Mouse (Mus musculus): ENCODE data around the gene Ccl3. TPM values are rescaled to one million over a fixed set of nuclear protein-coding genes. Genes with fewer than 3 reads are reported as not detected.

Gene Ccl3
- 10 to 100 TPM in 1 of 3 experiments, 1 to 10 TPM in 1, under 1 TPM in 1; 0.75 to 40.0 (median 1.2) TPM for polyA plus RNA-seq (2017; shearing (Covaris generic))

DNA sequence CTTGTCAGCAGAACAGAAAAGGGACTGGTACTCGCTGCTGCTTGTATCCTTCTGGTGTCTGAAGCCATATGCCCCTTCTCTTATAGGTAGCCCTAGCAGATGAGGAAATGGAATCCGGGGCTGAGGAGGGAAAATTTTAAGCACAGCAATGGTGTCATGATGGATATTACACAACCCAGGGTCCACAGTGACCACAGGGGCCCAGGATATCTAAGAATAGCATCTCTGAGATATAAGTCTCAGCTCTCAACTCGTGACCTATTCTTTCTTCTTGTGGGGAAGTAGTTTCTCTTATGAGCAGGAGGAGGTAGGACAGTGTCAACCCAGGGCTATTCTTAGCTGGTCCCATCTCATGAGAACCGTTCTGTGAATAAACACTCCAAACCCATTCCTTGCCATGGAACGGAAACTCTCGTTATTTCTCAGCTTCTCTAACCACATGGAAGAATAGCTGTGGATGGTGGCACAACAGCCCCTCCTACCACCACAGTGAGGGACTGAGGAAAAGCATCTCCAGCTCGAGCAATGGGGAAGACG is at the start of gene Ccl3:
Ccl3 (minus strand) TSS at position 51 of the 537 bp plus-strand sequence.
- ATAC-seq: no peak

DNA sequence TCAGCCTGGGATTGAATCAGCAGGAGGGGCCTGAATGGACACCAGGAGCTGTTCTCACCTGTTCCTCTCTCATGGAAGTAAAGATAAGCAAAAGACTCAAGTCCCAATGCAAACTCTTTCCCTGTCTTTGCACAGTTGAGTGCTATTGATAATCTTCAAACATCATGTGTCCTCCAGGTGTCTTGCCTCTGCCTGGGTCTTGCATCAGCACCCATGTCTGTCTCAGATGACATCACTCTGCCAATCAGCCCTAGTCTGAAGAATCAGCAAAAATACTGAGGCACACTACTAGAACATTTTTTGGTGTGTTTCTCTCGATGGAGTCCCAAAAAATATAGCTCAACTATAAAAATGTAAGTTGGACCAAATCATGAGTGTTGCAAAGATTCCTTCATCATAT is 42.9 kb upstream of the Ccl3 start:
- ATAC-seq: no peak

DNA sequence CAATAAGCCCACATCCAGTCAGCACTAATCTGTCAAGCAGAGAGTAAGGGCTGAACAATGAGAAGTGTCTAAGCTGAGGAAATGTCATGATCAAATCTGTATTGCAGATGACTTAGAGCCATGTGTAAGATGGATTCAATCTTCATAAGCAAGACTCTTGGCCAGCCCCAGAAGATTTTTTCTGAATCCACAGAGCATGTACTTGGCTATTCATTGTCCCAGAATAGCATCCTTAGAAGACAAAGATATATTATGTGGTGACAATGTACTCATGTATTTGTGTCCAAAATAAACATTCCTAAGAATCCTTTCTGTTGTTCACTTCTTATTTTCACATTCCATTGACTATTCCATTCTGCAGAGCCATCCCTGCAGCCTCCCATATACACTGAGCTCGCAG is 40.8 kb upstream of the Ccl3 start:
- no peak for ATAC-seq

DNA sequence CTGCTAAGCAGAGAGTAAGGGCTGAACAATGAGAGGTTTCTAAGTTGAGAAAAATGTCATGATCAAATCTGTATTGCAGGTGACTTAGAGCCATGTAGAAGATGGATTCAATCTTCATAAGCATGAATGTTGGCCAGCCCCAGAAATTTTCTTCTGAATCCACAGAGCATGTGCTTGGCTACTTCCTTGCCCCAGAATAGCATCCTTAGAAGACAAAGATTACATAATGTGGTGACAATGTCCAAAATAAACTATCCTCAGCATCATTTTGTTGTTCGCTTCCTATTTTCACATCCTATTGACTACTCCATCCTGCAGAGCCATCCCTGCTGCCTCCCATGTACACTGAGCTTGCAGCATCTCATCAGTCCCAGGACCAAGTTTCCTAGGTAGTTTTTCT is 26.5 kb upstream of the Ccl3 start:
- ATAC-seq: no peak

DNA sequence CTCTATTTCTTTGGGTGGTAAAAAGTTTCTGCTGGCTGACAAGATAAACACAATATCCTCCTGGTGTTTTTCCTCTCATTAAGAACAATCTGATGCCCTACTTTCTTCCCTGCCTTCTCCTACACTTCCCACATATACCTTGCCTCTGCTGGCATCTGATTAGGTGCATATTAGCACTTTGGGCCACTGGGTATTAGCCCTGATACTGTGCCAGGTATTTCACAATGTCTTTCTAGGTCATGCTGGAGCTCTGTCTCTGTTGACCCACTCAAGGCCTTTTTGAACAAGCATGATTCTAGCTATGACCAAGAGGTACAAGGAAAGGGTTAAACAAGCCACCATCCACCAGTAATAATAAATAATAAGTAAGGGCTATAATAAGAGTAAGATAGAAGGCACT is 22.6 kb upstream of the Ccl3 start:
- no peak for ATAC-seq

DNA sequence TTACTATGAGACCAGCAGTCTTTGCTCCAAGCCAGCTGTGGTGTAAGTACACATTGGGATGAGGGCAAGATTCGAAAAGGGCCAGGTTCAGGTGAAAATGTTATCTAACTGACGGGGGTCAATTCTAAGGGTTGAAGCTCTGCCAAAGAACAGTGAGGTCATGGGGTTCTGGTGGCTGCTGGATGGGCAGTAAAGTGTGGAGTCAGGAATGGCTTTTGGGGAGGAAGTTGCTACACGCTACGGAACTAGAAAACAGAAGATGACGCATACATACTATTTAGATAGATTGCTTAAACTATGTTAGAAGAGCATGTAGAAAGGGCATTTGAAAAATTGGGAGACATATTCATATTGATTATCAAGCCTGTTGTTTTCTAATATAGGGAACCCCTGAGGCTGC is 14.4 kb upstream of the Ccl3 start:
- no peak for ATAC-seq

DNA sequence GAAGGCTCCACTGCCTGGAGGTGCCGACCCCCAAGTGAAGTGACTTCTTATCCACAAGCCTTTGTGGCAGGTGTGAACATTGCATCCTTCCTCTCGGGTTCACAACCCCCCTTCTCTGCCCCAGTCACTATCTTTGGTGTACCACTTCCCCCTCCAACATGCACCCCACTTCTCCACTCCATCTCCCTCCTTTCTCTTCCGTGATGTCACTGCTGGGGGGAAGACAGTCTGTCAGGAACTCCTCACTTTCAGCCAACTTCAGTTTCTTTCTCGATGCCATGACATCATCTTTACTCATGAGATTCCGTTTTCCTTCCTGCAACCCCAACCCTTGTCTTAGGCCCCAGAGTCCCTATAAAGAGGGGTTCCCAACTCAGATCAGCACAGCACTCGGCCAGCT is 13.0 kb upstream of the Ccl3 start, which contains the start of gene Ccl4:
Ccl4 (plus strand) TSS at position 381 of the 400 bp plus-strand sequence.
- ATAC-seq: no peak

DNA sequence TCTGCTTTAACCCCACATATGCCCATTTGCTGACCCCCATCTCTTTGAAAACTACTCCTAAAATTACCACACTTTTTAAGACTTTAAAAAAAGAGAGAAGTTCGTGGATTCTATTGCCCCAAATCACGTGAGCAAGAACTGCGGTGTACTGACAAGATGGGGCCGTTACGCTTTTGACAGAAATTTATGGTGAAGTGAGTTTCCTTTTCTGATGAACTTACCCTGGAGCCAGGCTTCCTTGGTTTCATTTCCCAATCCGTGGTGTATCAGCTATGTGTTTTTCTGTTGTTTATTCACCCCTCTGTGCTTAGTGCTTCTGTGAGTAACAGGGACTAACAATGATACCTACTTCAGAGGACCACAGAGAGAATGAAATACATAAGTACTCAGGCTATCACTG is 9.6 kb upstream of the Ccl3 start:
- no peak for ATAC-seq

DNA sequence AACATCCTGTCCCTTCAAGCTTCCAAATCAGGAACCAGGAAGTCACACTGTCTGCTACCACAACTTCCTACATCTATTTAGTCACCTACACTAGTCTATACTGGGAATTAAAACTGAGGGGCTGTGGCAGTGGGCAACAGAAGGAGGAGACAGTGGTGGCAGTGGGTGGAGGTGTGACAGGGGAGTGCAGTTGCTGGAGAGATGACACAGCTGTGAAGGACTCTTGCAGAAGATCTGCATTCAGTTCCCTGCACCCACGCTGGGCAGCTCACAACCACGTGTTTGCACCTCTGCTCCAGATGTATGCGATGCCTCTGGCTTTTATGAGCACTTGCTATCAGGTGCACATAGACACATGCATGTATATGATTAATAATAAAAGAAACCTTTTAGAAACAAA is 8.4 kb upstream of the Ccl3 start:
- no peak for ATAC-seq

DNA sequence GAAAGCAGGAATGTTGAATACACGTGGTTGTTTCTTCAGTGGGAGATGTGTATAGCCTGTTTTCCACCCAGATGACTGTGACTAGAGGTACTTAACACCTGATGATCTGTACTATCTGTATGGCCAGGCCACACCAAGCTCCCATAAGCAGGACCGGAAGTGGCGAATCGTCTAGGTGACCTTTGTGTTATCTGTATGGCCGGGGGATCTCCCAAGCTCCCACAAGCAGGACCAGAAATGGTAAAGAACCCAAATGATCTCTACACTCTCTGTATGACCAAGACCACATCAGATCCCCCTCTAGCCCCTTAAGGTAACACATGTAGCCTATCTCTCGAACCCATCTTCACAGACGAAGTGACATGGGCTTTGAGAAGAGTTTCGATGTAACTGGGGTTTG is 5.5 kb upstream of the Ccl3 start:
- no peak for ATAC-seq

DNA sequence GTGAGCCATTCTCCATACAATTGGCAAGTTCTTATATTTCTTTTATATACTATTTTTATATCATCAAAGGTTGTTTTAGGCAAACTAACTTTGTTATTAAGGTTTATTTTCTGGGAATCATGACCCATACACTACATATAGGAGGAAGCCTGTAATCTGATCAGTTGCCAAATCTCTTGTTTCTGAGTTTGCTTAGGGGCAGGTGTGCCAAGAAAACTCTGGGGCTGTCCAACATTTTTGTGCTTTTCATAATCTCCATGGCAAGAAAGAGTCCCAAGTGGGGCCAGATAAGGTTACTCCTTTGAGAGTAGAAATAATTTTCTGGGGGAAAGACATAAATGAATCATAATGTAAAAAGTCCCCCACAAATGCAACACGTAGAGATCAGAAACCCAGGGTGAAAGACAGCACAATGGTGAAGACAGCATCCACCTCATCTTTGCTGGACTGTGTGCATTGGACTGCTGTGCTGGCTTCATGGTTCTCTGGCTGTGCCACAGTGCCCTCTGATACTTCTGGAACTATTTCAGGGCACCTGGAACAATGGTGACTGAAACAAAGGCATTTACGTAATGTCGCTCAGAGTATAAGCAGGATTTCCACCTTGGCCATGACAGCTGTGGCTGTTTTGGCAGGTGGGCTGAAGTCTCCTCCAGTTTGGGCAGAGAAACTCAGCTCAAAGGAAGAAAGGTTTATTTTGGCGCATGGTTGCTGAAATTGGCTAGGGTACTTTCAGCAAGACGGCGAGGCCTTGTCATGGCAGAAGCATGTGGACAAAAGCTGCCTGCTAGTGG is 2.6 kb downstream of the Ccl3 start:
- no peak for ATAC-seq

DNA sequence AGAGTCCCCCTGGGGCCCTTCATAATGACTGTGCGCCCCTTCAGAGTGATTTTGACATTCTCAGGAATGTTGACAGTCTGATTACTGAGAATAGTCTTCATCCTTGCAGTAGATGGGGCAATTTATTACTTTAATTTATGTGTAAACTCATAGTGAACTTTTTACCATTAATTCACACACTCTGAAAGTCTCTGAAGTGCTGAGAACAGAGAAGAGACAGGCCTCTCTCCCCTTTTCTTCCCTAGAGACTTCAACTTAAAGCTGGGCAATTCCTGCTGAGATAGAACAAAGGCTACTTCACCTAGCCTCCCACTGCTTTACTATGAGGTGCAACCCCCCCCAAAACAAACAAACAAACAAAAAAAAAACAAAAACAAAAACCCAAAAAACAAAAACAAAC is 3.6 kb downstream of the Ccl3 start, which contains the start of gene Rpl9-ps1:
Rpl9-ps1 (minus strand) TSS at position 101 of the 400 bp plus-strand sequence.
- no peak for ATAC-seq

DNA sequence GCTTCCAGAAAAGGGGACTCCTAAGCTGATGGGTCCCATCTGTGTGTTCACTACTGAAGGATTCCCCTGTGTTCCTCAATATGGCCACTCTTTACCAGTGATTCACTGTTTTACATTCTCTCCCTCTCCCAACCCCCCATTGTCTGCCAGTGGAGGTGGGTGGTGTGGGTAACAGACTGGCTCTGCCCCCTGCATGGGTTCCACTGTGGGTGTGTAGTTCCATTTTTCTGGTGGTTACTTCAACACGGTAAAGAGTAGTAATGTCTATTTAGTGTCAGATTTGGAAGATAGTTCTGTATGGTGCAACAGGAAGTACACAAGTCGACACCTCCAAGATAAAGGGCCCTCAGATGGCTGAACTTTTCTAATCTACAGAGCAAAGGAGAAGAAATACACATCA is 7.9 kb downstream of the Ccl3 start:
- no peak for ATAC-seq

DNA sequence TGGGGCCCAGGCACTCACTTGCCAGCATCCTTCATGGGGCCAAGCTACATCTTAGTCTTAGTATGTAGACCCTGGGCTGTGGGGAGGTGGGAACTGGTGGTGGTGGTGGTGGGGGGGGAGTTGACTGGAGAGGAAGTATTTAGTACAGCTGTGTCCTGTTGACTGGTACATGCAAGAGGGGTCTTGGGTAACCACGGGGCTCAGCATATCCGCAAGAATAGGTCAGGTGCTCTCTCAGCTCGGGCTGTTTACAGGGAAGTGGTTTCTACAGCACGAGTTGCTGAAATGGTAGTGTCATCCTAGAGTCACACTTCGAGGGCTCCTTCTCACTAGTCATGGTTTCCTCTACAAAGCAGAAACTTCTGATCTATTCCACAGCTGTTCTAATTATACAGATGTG is 9.0 kb downstream of the Ccl3 start:
- peak; percentile 84 for ATAC-seq

DNA sequence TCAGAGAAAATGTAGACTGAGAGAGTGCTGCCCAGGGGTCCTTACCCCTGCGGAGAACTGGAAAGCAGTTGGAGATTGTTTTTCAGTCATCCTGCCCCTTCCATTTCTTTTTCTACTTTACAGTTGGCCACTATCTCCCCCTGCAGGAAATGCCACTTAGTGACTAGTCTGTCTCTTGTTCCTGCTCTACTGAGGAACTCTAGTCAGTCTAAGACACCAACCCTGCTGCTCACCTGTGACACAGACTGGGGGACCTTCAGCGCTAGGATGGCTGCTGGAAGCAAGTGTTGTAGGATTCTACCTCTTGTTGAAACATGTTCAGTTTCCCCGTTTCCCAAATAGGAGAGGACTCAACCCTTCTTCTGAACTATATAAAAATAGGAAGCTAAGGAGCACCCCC is 9.6 kb downstream of the Ccl3 start:
- no peak for ATAC-seq

DNA sequence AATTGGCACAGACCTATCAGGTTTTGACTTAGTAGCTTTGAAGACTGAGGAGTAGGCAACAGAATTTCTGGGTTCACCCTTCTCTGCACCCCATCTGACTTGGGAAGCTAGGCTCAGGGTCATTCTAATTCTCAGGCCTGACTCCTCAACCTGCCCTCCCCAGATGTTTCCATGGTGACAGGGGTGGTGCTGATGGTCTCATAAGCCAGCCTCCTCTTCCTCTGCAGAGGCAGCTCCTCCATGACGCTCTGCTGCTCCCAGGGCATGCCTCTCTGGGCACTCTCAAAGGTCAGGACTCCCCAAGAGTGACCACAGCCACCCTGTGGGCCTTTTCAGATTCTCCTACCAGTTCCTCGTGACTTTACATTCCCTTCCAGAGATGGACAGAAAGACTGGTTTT is 10.2 kb downstream of the Ccl3 start:
- no peak for ATAC-seq

DNA sequence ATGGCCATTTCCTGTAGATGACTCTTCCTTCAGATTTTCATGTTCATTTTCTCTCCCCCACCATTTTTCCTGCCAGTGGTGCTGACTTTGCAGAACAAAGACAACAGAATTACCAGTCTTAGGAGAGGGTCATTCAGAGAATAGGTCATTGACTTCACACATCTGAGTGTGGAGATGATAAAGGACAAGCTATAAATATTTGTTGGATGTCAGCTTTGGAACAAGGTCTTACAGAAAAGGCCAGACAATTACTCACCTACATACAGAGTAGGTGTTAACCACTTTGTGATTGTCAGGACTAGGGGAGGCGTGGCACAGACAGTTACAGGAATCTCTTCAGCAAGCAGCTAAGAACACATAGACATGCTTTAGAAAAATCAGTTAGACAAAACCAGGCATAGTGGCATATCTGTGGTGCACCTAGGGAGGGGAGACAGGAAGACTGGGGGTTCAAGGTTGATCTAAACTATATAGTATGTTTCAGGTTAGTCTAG is 12.4 kb downstream of the Ccl3 start:
- no peak for ATAC-seq

DNA sequence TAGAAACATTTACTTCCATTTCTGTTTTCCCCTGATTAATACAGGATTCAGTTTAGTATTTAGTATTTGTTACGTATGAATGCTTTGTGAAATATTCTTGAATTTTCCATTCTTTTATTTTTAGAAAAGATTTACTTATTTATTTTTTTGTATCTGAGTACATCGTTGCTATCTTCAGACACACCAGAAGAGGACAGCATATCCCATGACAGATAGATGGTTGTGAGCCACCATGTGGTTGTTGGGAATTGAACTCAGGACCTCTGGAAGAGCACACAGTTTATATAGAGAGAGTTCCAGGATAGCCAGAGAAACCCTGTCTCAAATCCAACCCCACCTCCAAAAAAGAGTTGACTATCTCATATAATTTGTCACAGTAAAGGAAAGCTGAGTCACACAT is 14.3 kb downstream of the Ccl3 start:
- no peak for ATAC-seq

DNA sequence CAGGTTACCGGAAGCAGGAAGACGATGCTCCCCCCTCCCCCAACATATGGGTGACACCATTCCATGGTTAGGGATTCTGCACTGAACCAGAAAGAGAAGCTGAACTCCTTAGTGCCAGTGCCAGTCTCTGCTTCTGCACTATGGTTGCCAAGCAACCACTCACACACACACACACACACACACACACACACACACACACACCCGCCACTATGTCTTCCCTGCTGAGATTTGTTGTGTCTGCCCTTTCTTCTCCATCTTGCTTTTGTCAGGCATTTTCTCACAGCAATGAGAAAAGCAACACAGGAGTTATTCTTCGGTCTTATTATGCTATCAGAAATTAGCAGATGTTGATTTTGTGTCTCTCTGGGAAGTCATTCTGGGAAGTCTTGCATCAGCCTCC is 14.7 kb downstream of the Ccl3 start:
- no peak for ATAC-seq

DNA sequence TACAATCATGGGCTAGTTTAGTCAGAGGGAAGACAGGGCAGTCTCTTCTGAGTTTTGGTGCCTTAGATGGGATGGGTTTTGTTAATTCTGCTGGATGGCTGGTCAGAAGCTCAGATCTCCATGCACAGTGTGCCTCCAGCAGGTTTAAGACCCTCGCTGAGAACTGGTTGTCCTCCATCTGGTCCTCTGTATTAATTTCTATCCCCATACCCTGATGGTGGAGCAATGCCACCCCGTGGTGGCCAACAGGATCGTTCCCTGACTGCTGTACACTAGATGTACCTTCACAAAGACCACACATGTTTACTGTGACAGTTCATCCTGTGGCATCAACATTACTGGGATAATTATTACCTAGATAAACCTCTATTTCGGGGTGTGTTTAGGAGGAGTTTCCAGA is 16.4 kb downstream of the Ccl3 start:
- ATAC-seq: no peak

DNA sequence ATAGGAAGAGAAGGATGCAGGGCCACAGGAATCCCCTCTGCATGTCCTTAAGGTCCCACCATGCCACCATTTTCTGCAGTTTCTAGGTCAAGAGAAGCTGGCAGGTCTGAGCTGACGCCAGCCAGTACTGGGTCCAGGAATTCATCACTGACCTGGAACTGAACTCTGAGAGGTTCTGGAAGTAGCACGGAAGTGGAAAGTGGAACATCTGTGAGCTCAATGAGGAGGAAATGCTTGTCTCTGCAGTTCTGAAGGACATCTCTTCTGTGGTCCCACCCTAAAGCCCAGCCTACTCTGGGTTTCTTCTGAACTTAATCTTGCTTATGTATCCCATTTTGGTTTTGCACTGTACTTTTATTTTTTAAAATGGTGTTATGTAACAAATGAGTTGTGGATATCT is 18.1 kb downstream of the Ccl3 start:
- no peak for ATAC-seq

DNA sequence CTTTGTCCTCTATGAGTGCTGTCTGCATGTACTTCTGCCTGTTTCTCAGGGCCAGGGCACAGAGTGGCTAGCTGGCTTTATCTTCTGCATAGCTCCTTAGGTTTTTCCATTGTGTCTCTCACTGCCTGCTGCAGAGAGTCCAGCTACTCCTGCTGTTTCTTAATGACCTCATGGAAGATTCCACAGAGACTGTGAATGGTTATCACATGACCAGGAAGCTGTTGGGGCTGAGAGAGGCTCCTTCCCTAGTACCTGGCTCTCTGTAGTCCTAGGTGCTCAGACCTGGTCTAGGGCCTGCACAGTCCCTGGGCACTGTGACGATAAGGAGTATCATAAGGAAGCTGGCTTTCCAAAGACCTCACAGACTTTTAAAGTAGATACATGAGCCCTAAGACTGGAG is 18.5 kb downstream of the Ccl3 start:
- no peak for ATAC-seq

DNA sequence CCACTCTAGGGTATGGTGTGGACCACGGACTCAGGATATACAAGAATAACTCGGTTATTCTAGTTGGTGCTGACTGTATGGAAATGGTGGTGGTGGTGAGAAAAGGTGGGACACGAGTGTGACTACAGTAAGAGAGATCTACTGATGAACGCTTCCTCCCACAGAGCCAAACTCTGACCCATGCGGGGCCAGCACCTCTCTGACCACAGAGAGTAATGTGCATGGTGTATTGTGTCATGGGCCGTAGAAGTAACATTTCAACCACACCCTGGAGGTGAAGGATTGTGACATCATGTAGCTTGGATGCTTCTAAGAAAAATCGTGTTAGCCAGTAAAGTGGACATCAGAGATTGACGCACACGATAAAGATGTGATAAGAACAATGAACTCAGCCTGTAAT is 20.3 kb downstream of the Ccl3 start:
- no peak for ATAC-seq

DNA sequence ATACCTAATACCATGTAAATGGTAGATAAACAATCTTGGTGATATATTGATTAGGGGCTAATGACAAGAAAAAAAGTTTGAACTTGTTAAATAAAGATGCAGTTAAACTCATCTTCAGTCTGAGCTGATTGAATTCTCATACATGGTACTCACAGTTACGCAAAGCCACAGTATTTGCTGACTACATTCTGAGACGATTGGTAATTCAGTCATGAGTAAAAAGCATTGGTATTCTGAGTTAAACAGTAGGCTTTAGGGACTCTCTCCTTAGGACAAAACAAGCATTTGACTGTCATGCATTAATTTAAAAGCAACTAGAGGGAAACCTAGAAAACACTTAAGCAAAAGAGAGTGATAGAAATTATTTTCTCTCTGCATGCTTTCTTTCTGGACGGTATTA is 25.6 kb downstream of the Ccl3 start:
- no peak for ATAC-seq

Data from inflammation-experienced regulatory T-cells, adult 6 months (primary cell).